Mouse (Mus musculus): ENCODE data around the gene Gm20388.

Gm20388 gene

GRCm38 (mm10) chr8:120479691-120480090 lies 569.0 kb downstream of the Gm20388 start:
- DNase-seq (ENCODE audit: low read depth in 2 of 2, low spot score in 2 of 2): no peak

- DNase-seq (ENCODE audit: low read depth in 2 of 2, low spot score in 2 of 2): no peak
Observed at GRCm38 (mm10) chr8:120482015-120482689, 571.5 kb downstream of the Gm20388 start.

DNA sequence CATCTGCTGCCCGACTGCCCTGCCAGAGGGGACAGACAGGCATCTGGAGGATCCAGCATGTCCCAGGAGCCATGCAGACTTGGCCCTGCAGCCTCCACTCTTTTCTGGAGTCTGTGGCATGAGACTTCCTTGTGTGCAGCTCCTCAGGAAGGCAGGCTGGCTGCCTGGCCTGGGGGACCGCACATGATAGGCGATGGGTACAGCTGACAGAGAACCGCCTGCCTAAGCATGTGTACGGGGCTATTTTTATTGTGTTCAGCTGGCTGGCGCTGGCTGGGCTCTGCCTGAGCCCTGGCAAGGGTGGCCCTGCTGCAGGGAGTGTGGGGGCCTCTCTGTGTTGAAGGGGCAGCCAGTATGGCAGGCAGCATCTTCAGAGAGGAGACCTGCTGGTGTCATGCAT lies 573.8 kb downstream of the Gm20388 start:
- DNase-seq (ENCODE audit: low read depth in 2 of 2, low spot score in 2 of 2): no peak

GRCm38 (mm10) chr8:120485116-120485515 lies 574.5 kb downstream of the Gm20388 start:
- DNase-seq (ENCODE audit: low read depth in 2 of 2, low spot score in 2 of 2): no peak

- no peak for DNase-seq (ENCODE audit: low read depth in 2 of 2, low spot score in 2 of 2)
Observed at GRCm38 (mm10) chr8:120485551-120486476, 575.2 kb downstream of the Gm20388 start.

GRCm38 (mm10) chr8:120486477-120487376 lies 576.1 kb downstream of the Gm20388 start:
- peak in 1 of 2 experiments; percentile 29 for DNase-seq (ENCODE audit: low read depth in 2 of 2, low spot score in 2 of 2)

- DNase-seq (ENCODE audit: low read depth in 2 of 2, low spot score in 2 of 2): no peak
Observed at GRCm38 (mm10) chr8:120487377-120487728, 576.7 kb downstream of the Gm20388 start.

- peak; percentile 46 to 51 for DNase-seq (ENCODE audit: low read depth in 2 of 2, low spot score in 2 of 2)
Observed at GRCm38 (mm10) chr8:120487729-120488510, 577.3 kb downstream of the Gm20388 start.

- DNase-seq (ENCODE audit: low read depth in 2 of 2, low spot score in 2 of 2): no peak
Observed at GRCm38 (mm10) chr8:120488636-120489131, 578.0 kb downstream of the Gm20388 start.

- DNase-seq (ENCODE audit: low read depth in 2 of 2, low spot score in 2 of 2): peak; percentile 76 to 80
Observed at GRCm38 (mm10) chr8:120489142-120489754, 578.6 kb downstream of the Gm20388 start.

DNA sequence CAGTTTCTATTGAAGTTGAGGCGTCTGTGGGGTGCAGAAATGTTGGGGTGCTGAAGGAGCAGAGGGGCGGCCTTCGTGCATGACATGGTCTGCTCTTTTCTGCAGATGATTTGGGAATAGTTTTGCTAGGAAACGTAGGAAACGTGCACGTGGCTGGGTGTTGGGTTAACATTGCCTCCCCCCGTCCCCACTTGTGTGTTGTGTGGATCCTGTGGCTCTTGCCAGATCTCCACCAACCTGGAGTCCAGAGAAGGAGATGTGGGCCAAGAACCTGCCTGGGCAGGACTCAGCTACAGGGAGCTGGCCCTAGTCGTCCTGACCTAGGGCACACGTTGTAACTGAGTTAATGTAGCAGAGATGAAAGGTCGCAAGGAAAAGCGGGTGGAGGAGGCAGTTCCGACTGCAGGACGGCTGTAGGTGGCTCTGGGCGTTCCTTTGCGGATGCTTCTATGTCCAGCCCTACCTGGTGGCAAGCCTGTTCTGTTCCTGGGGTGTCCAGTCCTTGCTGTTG lies 579.2 kb downstream of the Gm20388 start:
- DNase-seq (ENCODE audit: low read depth in 2 of 2, low spot score in 2 of 2): no peak

- DNase-seq (ENCODE audit: low read depth in 2 of 2, low spot score in 2 of 2): no peak
Observed at GRCm38 (mm10) chr8:120490354-120491141, 579.9 kb downstream of the Gm20388 start.

DNA sequence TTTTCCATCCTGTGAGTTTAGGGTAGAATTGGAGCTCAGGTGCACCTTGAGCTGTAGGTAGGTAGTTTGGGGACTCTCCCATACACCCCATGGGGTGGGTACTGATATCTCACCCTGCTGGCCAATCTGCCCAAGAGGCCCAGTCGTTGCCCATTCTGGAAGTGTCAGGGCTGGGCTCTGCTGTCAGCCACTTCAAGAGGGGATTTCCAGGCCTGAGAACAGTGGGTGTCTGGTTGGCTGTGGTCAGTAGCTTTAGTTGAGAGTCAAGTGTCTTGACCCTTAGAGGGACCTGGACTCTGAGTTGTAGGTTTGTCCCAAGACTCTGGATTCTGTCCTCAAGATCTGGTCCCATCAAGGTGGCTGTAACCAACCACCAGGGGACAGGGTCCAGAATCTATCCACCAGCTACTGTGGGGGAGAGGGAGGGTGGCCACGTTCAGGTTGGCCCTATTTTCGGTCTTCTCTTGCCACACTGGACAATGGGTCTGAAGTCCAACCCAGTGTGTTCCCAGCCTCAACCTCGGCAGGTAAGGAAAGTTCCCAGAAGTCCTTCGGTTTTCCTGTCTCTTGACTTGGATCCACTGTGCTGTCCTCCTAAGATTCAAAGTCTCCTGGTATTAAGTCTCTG lies 580.6 kb downstream of the Gm20388 start:
- no peak for DNase-seq (ENCODE audit: low read depth in 2 of 2, low spot score in 2 of 2)

GRCm38 (mm10) chr8:120492193-120492880 lies 581.7 kb downstream of the Gm20388 start:
- no peak for DNase-seq (ENCODE audit: low read depth in 2 of 2, low spot score in 2 of 2)

DNA sequence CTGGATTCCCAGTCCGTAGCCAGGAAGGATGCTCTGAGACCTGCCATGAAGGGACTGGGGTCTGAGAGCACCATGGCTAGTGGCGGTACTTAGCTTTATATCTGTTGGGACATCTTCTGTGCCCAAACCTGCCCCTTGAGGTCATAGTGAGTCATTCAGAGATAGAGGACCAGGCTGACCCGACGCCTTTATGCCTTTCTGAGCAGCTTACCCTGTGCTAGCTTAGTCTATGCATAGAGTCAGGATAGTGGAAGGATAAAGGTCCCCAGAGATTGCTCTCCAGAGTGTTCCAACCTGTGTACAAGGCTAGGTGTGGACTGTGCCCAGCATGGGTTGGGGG lies 582.2 kb downstream of the Gm20388 start:
- DNase-seq (ENCODE audit: low read depth in 2 of 2, low spot score in 2 of 2): no peak

DNA sequence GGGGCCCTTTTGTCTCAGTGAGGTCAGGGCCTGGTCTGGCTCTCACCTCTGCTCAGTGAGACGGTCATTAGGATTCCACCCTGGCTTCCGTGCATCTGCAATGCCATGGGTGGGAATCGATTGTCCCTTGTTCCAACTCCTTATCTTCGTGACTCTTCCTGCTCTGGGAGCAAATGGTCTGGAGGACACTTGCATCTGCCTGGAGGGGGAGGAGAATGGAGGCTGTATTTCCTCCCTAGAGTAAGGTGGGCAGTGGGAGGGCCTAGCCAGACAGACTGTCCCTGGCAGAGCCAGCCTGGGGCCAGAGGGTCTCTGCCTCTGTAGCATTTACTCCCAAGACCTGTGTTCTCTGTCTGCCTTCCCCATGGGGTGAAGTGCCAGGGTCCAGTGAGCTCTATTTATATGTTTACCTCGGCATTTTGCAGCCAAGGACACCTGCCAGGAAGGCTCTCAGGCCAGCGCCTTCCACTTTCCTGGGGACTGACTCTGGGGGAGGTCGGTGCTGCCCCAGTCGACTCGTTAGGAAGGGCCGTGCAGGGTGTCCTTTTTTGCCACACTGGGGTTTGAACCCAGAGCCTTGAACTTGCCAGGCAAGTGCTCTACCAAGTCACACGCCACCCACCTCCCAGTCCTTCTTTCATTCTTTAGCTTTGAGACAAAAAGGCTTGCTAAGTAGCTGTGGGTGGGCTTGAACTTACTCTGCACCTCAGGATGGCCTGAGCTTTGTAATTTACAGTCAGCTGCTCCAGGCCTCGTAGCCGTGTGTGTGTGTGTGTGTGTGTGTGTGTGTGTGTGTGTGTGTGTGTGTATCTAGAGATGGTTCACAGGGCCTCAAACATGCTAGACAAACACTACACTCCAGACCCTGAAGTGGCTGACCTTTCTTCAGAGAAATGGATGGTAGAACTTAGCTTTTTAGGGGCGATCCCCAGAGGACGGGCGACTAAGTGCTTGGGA lies 583.1 kb downstream of the Gm20388 start:
- DNase-seq (ENCODE audit: low read depth in 2 of 2, low spot score in 2 of 2): no peak

DNA sequence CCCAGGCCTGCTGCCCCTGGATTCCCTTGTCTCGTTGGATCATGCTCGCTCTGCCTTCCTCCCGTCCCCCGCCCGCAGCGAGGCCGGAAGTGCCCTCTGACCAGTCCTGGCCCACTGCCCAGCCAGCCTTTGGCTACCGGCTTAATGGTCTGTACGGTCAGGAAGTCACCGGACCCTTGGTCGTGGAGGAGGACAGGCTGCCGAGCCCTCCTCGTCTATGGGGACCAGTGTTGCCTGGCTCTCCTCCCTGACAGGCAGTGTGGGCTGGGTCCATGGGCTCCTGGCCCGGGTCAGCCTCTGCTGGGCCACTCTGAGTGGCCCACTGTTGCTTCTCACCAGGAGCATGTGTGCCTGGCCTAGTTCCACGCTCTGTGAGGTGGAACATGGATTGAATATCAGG lies 584.3 kb downstream of the Gm20388 start:
- DNase-seq (ENCODE audit: low read depth in 2 of 2, low spot score in 2 of 2): no peak
